Mouse (Mus musculus) frontal cortex, adult (tissue): ENCODE measurements around the gene Abr.
A peak's percentile ranks its signal among the peaks of the same experiment; 100 is the strongest.

Experiments used
- ATAC-seq: cut with Nextera tagmentation; 2 replicates; pipeline ENCODE4 v1.9.2; 2017; ENCODE audit warnings: mild to moderate bottlenecking, moderate library complexity, mixed read lengths; ENCODE audit not compliant: low TSS enrichment

Abr gene

GRCm38 (mm10) chr11:76493811-76494274 lies 128.3 kb downstream of the Abr start:
- ATAC-seq, result no peak

- no peak for ATAC-seq
These were observed 128.9 kb downstream of the Abr start for GRCm38 (mm10) chr11:76493167-76493566.

- no peak for ATAC-seq
These were observed 130.3 kb downstream of the Abr start for GRCm38 (mm10) chr11:76491817-76492216.

GRCm38 (mm10) chr11:76489407-76489806 lies 132.7 kb downstream of the Abr start:
- no peak for ATAC-seq

- ATAC-seq, result no peak
These were observed 135.1 kb downstream of the Abr start for GRCm38 (mm10) chr11:76487024-76487423.

- no peak for ATAC-seq
These were observed 138.1 kb downstream of the Abr start for GRCm38 (mm10) chr11:76484033-76484432.

GRCm38 (mm10) chr11:76483171-76483727 lies 138.9 kb downstream of the Abr start:
- no peak for ATAC-seq

GRCm38 (mm10) chr11:76482697-76483096 lies 139.4 kb downstream of the Abr start:
- no peak for ATAC-seq

GRCm38 (mm10) chr11:76482183-76482582 lies 139.9 kb downstream of the Abr start:
- ATAC-seq, result no peak

- ATAC-seq, result 0 out of 2 replicates have a peak, but pooled peaks have one; percentile 20
These were observed 142.4 kb downstream of the Abr start for GRCm38 (mm10) chr11:76479729-76480128.

GRCm38 (mm10) chr11:76478676-76479655 lies 143.1 kb downstream of the Abr start:
- no peak for ATAC-seq

GRCm38 (mm10) chr11:76477095-76477525 lies 145.0 kb downstream of the Abr start:
- no peak for ATAC-seq

GRCm38 (mm10) chr11:76476376-76477094 lies 145.6 kb downstream of the Abr start:
- no peak for ATAC-seq

- no peak for ATAC-seq
These were observed 149.5 kb downstream of the Abr start for GRCm38 (mm10) chr11:76472617-76473016.

- ATAC-seq, result peak; percentile 21; the same call in 1 of the 2 replicates
These were observed 152.7 kb downstream of the Abr start for GRCm38 (mm10) chr11:76469311-76469998.

- peak; percentile 75 for ATAC-seq
These were observed 153.8 kb downstream of the Abr start for GRCm38 (mm10) chr11:76468347-76468746.

GRCm38 (mm10) chr11:76467487-76468005 lies 154.6 kb downstream of the Abr start:
- no peak for ATAC-seq

- no peak for ATAC-seq
These were observed 155.0 kb downstream of the Abr start for GRCm38 (mm10) chr11:76467073-76467472.

GRCm38 (mm10) chr11:76465879-76466278 lies 156.2 kb downstream of the Abr start:
- no peak for ATAC-seq

GRCm38 (mm10) chr11:76461696-76462095 lies 160.4 kb downstream of the Abr start:
- ATAC-seq, result peak; percentile 48; the same call in 1 of the 2 replicates

GRCm38 (mm10) chr11:76461201-76461600 lies 160.9 kb downstream of the Abr start:
- peak; percentile 13; the same call in 1 of the 2 replicates for ATAC-seq
